Mouse (Mus musculus): ENCODE results near the gene Olfr486. TPM values are rescaled to one million over a fixed set of nuclear protein-coding genes. Genes with fewer than 3 reads are reported as not detected.

The Olfr486 gene
- polyA plus RNA-seq, 2 experiments: not detected

- H3K4me3 ChIP-seq (ENCODE audit: insufficient read depth in 1 of 2, low read depth in 2 of 2, low read length in 2 of 2): no peak within 1 kb of the TSS
- ATAC-seq (ENCODE audit: insufficient read depth): no peak
- no peaks in the 10 kb centered on the region for H3K27me3 ChIP-seq (ENCODE audit: control insufficient read depth, insufficient read depth, low read length)
- no peaks in the 10 kb centered on the region for H3K9me3 ChIP-seq (ENCODE audit: control insufficient read depth, low read length)
- H3K9ac ChIP-seq (replicated peaks): no peak within 1 kb of the TSS
- no peaks in the 10 kb centered on the region for H3K36me3 ChIP-seq (replicated peaks; ENCODE audit: control insufficient read depth, insufficient read depth, low read depth)
- TF ChIP-seq EP300 (IDR thresholded peaks at IDR 0.05; ENCODE audit: low read depth) (no peak), CTCF (IDR thresholded peaks at IDR 0.05; ENCODE audit: low read depth) (no peak)
- no peak within 1 kb of the TSS for H3K27ac ChIP-seq
- no peak within 1 kb of the TSS for H3K4me2 ChIP-seq (ENCODE audit: low read depth)
- no peak for DNase-seq (ENCODE audit: low read depth in 3 of 3, low spot score in 3 of 3)
- no peaks in the 10 kb centered on the region for H3K4me1 ChIP-seq (replicated peaks; ENCODE audit: control insufficient read depth in 2 of 2, insufficient read depth in 2 of 2, low read length in 1 of 2)
Observed at GRCm38 (mm10) chr7:108159771-108160170, 12.8 kb downstream of the Olfr486 start, which contains the start of gene Olfr485. Gene Olfr485 (minus strand): TSS chr7:108159871.

DNA sequence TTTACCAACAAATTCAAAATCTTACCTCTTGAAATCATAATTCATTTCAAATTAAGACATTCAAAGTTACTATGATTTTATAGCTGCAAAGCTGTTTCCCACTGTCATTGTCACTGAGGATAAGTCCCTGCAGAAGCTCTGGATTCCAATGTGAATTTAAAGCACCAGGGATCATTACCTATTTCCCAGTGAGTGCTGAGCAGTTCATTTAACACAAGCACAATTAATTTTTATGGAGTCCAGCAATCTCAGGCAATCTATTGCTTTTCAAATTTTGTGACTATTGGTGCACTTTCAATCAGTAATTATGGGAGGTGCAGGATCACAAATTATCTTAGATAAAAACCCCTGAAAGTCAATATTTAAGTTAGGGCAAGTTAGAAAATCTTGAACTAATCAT, 45.2 kb downstream of the Olfr486 start, which contains the start of gene Olfr484:
Gene Olfr484, minus strand, starts transcription at position 101 of the 400 bp plus-strand sequence.
- DNase-seq (ENCODE audit: low read depth in 3 of 3, low spot score in 3 of 3): no peak
- Histone ChIP-seq H3K36me3 (replicated peaks; ENCODE audit: control insufficient read depth, insufficient read depth, low read depth) (no peaks in the 10 kb centered on the region), H3K27me3 (ENCODE audit: control insufficient read depth, insufficient read depth, low read length) (no peaks in the 10 kb centered on the region), H3K27ac (no peak within 1 kb of the TSS), H3K4me2 (ENCODE audit: low read depth) (no peak within 1 kb of the TSS), H3K9me3 (ENCODE audit: control insufficient read depth, low read length) (no peaks in the 10 kb centered on the region), H3K4me1 (replicated peaks; ENCODE audit: control insufficient read depth in 2 of 2, insufficient read depth in 2 of 2, low read length in 1 of 2) (no peaks in the 10 kb centered on the region), H3K4me3 (ENCODE audit: insufficient read depth in 1 of 2, low read depth in 2 of 2, low read length in 2 of 2) (no peak within 1 kb of the TSS), H3K9ac (replicated peaks) (no peak within 1 kb of the TSS)
- TF ChIP-seq CTCF (IDR thresholded peaks at IDR 0.05; ENCODE audit: low read depth): no peak
- no peak for TF ChIP-seq EP300 (IDR thresholded peaks at IDR 0.05; ENCODE audit: low read depth)
- ATAC-seq (ENCODE audit: insufficient read depth): no peak

Other genes starting within 250 kb of the Olfr486 start
- not detected in 2 replicates for gene Olfr473, start 242.3 kb downstream of the Olfr486 start, polyA plus RNA-seq (2012; rRNA removed)
- gene Olfr473, start 242.3 kb downstream of the Olfr486 start, polyA plus RNA-seq (2014; fragmentation: Nextera tagmentation; extraction: Ambion mirVana): not detected in 2 replicates
- not detected in 2 replicates for gene Olfr474, start 218.1 kb downstream of the Olfr486 start, polyA plus RNA-seq (2012; rRNA removed)
- not detected in 2 replicates for gene Olfr474, start 218.1 kb downstream of the Olfr486 start, polyA plus RNA-seq (2014; fragmentation: Nextera tagmentation; extraction: Ambion mirVana)
- gene Olfr476, start 207.9 kb downstream of the Olfr486 start, polyA plus RNA-seq (2012; rRNA removed): not detected in 2 replicates
- gene Olfr476, start 207.9 kb downstream of the Olfr486 start, polyA plus RNA-seq (2014; fragmentation: Nextera tagmentation; extraction: Ambion mirVana): not detected in 2 replicates
- not detected in 2 replicates for gene Olfr477, start 186.0 kb downstream of the Olfr486 start, polyA plus RNA-seq (2012; rRNA removed)
- gene Olfr477, start 186.0 kb downstream of the Olfr486 start, polyA plus RNA-seq (2014; fragmentation: Nextera tagmentation; extraction: Ambion mirVana): not detected in 2 replicates
- gene Olfr478, start 138.8 kb downstream of the Olfr486 start, polyA plus RNA-seq (2012; rRNA removed): not detected in 2 replicates
- gene Olfr478, start 138.8 kb downstream of the Olfr486 start, polyA plus RNA-seq (2014; fragmentation: Nextera tagmentation; extraction: Ambion mirVana): not detected in 2 replicates
- not detected in 2 replicates for gene Olfr479, start 122.0 kb downstream of the Olfr486 start, polyA plus RNA-seq (2012; rRNA removed)
- not detected in 2 replicates for gene Olfr479, start 122.0 kb downstream of the Olfr486 start, polyA plus RNA-seq (2014; fragmentation: Nextera tagmentation; extraction: Ambion mirVana)
- gene Olfr480, start 105.4 kb downstream of the Olfr486 start, polyA plus RNA-seq (2012; rRNA removed): not detected in 2 replicates
- not detected in 2 replicates for gene Olfr480, start 105.4 kb downstream of the Olfr486 start, polyA plus RNA-seq (2014; fragmentation: Nextera tagmentation; extraction: Ambion mirVana)
- not detected in 2 replicates for gene Olfr481, start 92.9 kb downstream of the Olfr486 start, polyA plus RNA-seq (2012; rRNA removed)
- gene Olfr481, start 92.9 kb downstream of the Olfr486 start, polyA plus RNA-seq (2014; fragmentation: Nextera tagmentation; extraction: Ambion mirVana): not detected in 2 replicates
- 0.01 TPM in 2 replicates for gene Olfr482, start 75.2 kb downstream of the Olfr486 start, polyA plus RNA-seq (2012; rRNA removed)
- not detected in 2 replicates for gene Olfr482, start 75.2 kb downstream of the Olfr486 start, polyA plus RNA-seq (2014; fragmentation: Nextera tagmentation; extraction: Ambion mirVana)
- not detected in 2 replicates for gene Olfr483, start 71.9 kb downstream of the Olfr486 start, polyA plus RNA-seq (2012; rRNA removed)
- gene Olfr483, start 71.9 kb downstream of the Olfr486 start, polyA plus RNA-seq (2014; fragmentation: Nextera tagmentation; extraction: Ambion mirVana): not detected in 2 replicates
- gene Olfr484, start 45.3 kb downstream of the Olfr486 start, polyA plus RNA-seq (2012; rRNA removed): not detected in 2 replicates
- gene Olfr484, start 45.3 kb downstream of the Olfr486 start, polyA plus RNA-seq (2014; fragmentation: Nextera tagmentation; extraction: Ambion mirVana): not detected in 2 replicates
- not detected in 2 replicates for gene Olfr485, start 12.9 kb downstream of the Olfr486 start, polyA plus RNA-seq (2012; rRNA removed)
- gene Olfr485, start 12.9 kb downstream of the Olfr486 start, polyA plus RNA-seq (2014; fragmentation: Nextera tagmentation; extraction: Ambion mirVana): not detected in 2 replicates
- not detected in 2 replicates for gene Olfr487, start 41.9 kb upstream of the Olfr486 start, polyA plus RNA-seq (2012; rRNA removed)
- gene Olfr487, start 41.9 kb upstream of the Olfr486 start, polyA plus RNA-seq (2014; fragmentation: Nextera tagmentation; extraction: Ambion mirVana): not detected in 2 replicates
- gene Olfr488, start 85.6 kb upstream of the Olfr486 start, polyA plus RNA-seq (2012; rRNA removed): not detected in 2 replicates
- gene Olfr488, start 85.6 kb upstream of the Olfr486 start, polyA plus RNA-seq (2014; fragmentation: Nextera tagmentation; extraction: Ambion mirVana): not detected in 2 replicates
- not detected in 2 replicates for gene Olfr490, start 116.2 kb upstream of the Olfr486 start, polyA plus RNA-seq (2012; rRNA removed)
- not detected in 2 replicates for gene Olfr490, start 116.2 kb upstream of the Olfr486 start, polyA plus RNA-seq (2014; fragmentation: Nextera tagmentation; extraction: Ambion mirVana)
- gene Olfr491, start 140.7 kb upstream of the Olfr486 start, polyA plus RNA-seq (2012; rRNA removed): not detected in 2 replicates
- not detected in 2 replicates for gene Olfr491, start 140.7 kb upstream of the Olfr486 start, polyA plus RNA-seq (2014; fragmentation: Nextera tagmentation; extraction: Ambion mirVana)
- not detected in 2 replicates for gene Olfr492, start 150.9 kb upstream of the Olfr486 start, polyA plus RNA-seq (2012; rRNA removed)
- gene Olfr492, start 150.9 kb upstream of the Olfr486 start, polyA plus RNA-seq (2014; fragmentation: Nextera tagmentation; extraction: Ambion mirVana): not detected in 2 replicates
- not detected in 2 replicates for gene Olfr493, start 174.2 kb upstream of the Olfr486 start, polyA plus RNA-seq (2012; rRNA removed)
- not detected in 2 replicates for gene Olfr493, start 174.2 kb upstream of the Olfr486 start, polyA plus RNA-seq (2014; fragmentation: Nextera tagmentation; extraction: Ambion mirVana)
- not detected in 2 replicates for gene Olfr494, start 192.6 kb upstream of the Olfr486 start, polyA plus RNA-seq (2012; rRNA removed)
- not detected in 2 replicates for gene Olfr494, start 192.6 kb upstream of the Olfr486 start, polyA plus RNA-seq (2014; fragmentation: Nextera tagmentation; extraction: Ambion mirVana)
- gene Olfr495, start 220.4 kb upstream of the Olfr486 start, polyA plus RNA-seq (2012; rRNA removed): not detected in 2 replicates
- gene Olfr495, start 220.4 kb upstream of the Olfr486 start, polyA plus RNA-seq (2014; fragmentation: Nextera tagmentation; extraction: Ambion mirVana): not detected in 2 replicates
- gene Olfr497, start 247.7 kb upstream of the Olfr486 start, polyA plus RNA-seq (2012; rRNA removed): not detected in 2 replicates
- gene Olfr497, start 247.7 kb upstream of the Olfr486 start, polyA plus RNA-seq (2014; fragmentation: Nextera tagmentation; extraction: Ambion mirVana): not detected in 2 replicates

Data from liver, embryonic 14.5 days (tissue).